Mouse (Mus musculus): ENCODE measurements around the gene Kmt2b. TPM values are rescaled to one million over a fixed set of nuclear protein-coding genes. Genes with fewer than 3 reads are reported as not detected.

The Kmt2b gene
- total and polyA plus RNA-seq, 2 experiments from 2014 or later, result 5.2 to 31.2 TPM

- TF ChIP-seq CTCF (IDR thresholded peaks at IDR 0.05; ENCODE audit: low read depth), result no peak
- Histone ChIP-seq H3K27ac (ENCODE audit: low read depth, low read length) (no peak overlapping the region), H3K36me3 (ENCODE audit: insufficient read depth) (peaks cover 61% of the 10 kb centered on the region), H3K27me3 (ENCODE audit: insufficient read depth, low read length) (no peaks in the 10 kb centered on the region), H3K9ac (no peak overlapping the region), H3K9me3 (ENCODE audit: low read length) (no peaks in the 10 kb centered on the region), H3K4me1 (ENCODE audit: insufficient read depth) (peaks cover 8% of the 10 kb centered on the region), H3K4me2 (ENCODE audit: low read depth) (no peak overlapping the region), H3K4me3 (ENCODE audit: low read depth, low read length) (no peak overlapping the region)
- ATAC-seq (no peak), DNase-seq (no peak)
- 97% methylated on average over 7 of the region's 7 CpGs for WGBS
These were observed 3.4 kb downstream of the Kmt2b start for GRCm38 (mm10) chr7:30585170-30585569.

GRCm38 (mm10) chr7:30584339-30584738, 4.2 kb downstream of the Kmt2b start:
- 94% methylated on average over 10 of the region's 10 CpGs for WGBS
- H3K27me3 ChIP-seq (ENCODE audit: insufficient read depth, low read length), result no peaks in the 10 kb centered on the region
- H3K27ac ChIP-seq (ENCODE audit: low read depth, low read length), result no peak overlapping the region
- DNase-seq (no peak), ATAC-seq (no peak)
- no peak overlapping the region for H3K9ac ChIP-seq
- no peak overlapping the region for H3K4me3 ChIP-seq (ENCODE audit: low read depth, low read length)
- TF ChIP-seq CTCF (IDR thresholded peaks at IDR 0.05; ENCODE audit: low read depth), result no peak
- H3K36me3 ChIP-seq (ENCODE audit: insufficient read depth), result peaks cover 69% of the 10 kb centered on the region
- H3K4me2 ChIP-seq (ENCODE audit: low read depth), result no peak overlapping the region
- H3K9me3 ChIP-seq (ENCODE audit: low read length), result no peaks in the 10 kb centered on the region
- peaks cover 8% of the 10 kb centered on the region for H3K4me1 ChIP-seq (ENCODE audit: insufficient read depth)

DNA sequence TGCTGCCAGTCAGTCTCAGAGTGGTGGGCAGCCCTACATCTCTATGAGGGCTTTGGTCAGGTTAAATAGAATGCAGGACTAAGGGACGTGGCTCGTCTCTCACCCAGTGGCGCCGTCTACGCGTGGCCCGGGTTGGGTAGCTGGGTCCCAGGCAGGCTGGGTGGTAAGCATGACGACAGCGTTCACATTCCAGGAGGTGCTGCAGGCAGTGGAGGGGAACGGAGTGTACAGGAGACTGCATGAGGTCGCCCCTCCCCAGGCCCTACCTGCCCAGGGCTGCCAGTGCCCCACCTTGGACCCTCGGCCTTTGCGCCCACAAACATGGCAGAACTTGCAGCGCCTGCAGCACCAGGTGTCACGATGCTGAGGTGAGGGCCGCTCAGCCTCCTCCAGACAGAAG, 7.0 kb downstream of the Kmt2b start:
- Histone ChIP-seq H3K27me3 (ENCODE audit: insufficient read depth, low read length) (no peaks in the 10 kb centered on the region), H3K9ac (no peak overlapping the region), H3K36me3 (ENCODE audit: insufficient read depth) (peaks cover 95% of the 10 kb centered on the region), H3K4me3 (ENCODE audit: low read depth, low read length) (no peak overlapping the region), H3K4me2 (ENCODE audit: low read depth) (no peak overlapping the region), H3K27ac (ENCODE audit: low read depth, low read length) (no peak overlapping the region), H3K9me3 (ENCODE audit: low read length) (no peaks in the 10 kb centered on the region), H3K4me1 (ENCODE audit: insufficient read depth) (no peaks in the 10 kb centered on the region)
- DNase-seq (no peak), ATAC-seq (no peak)
- 95% methylated on average over 16 of the region's 16 CpGs for WGBS
- no peak for TF ChIP-seq CTCF (IDR thresholded peaks at IDR 0.05; ENCODE audit: low read depth)

GRCm38 (mm10) chr7:30579950-30580349, 8.6 kb downstream of the Kmt2b start:
- Histone ChIP-seq H3K4me2 (ENCODE audit: low read depth) (no peak overlapping the region), H3K4me3 (ENCODE audit: low read depth, low read length) (no peak overlapping the region), H3K27me3 (ENCODE audit: insufficient read depth, low read length) (no peaks in the 10 kb centered on the region), H3K36me3 (ENCODE audit: insufficient read depth) (peaks cover 98% of the 10 kb centered on the region), H3K27ac (ENCODE audit: low read depth, low read length) (no peak overlapping the region), H3K4me1 (ENCODE audit: insufficient read depth) (no peaks in the 10 kb centered on the region), H3K9ac (no peak overlapping the region), H3K9me3 (ENCODE audit: low read length) (no peaks in the 10 kb centered on the region)
- ATAC-seq (no peak), DNase-seq (no peak)
- no peak for TF ChIP-seq CTCF (IDR thresholded peaks at IDR 0.05; ENCODE audit: low read depth)
- 94% methylated on average over 8 of the region's 8 CpGs for WGBS

- TF ChIP-seq CTCF (IDR thresholded peaks at IDR 0.05; ENCODE audit: low read depth), result no peak
- no peak for ATAC-seq
- no peak overlapping the region for H3K27ac ChIP-seq (ENCODE audit: low read depth, low read length)
These were observed 15.6 kb downstream of the Kmt2b start for GRCm38 (mm10) chr7:30572969-30573368.

DNA sequence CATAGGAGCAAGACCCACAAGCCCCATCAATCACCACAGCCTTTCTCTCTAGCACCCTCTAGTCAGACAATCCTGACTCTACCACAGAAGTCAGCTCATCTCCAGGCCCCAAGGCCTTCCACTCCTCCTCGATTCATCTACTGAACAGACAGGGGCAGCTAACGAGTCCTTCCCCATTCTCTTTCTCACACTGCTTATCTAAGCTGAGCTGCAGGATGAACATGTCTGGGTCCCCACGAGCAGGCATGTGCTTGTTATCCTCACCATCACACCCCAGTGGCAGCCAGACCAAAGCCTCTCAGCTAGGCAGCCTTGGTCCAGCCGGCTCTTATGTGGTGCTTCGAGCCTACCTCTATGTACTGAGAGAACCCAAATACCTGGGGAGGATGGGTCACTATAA, 16.1 kb downstream of the Kmt2b start:
- no peak for DNase-seq
- ATAC-seq, result no peak
- no peak overlapping the region for H3K9ac ChIP-seq
- peaks cover 96% of the 10 kb centered on the region for H3K36me3 ChIP-seq (ENCODE audit: insufficient read depth)
- no peak overlapping the region for H3K4me2 ChIP-seq (ENCODE audit: low read depth)
- TF ChIP-seq CTCF (IDR thresholded peaks at IDR 0.05; ENCODE audit: low read depth), result no peak
- no peak overlapping the region for H3K4me3 ChIP-seq (ENCODE audit: low read depth, low read length)
- no peaks in the 10 kb centered on the region for H3K27me3 ChIP-seq (ENCODE audit: insufficient read depth, low read length)
- H3K9me3 ChIP-seq (ENCODE audit: low read length), result no peaks in the 10 kb centered on the region
- H3K4me1 ChIP-seq (ENCODE audit: insufficient read depth), result no peaks in the 10 kb centered on the region
- WGBS, result 82% methylated on average over 5 of the region's 5 CpGs
- no peak overlapping the region for H3K27ac ChIP-seq (ENCODE audit: low read depth, low read length)

More at GRCm38 (mm10) chr7:30572969-30573368, 15.6 kb downstream of the Kmt2b start:
- Histone ChIP-seq H3K9me3 (ENCODE audit: low read length) (no peaks in the 10 kb centered on the region), H3K4me1 (ENCODE audit: insufficient read depth) (no peaks in the 10 kb centered on the region), H3K27me3 (ENCODE audit: insufficient read depth, low read length) (no peaks in the 10 kb centered on the region), H3K9ac (no peak overlapping the region), H3K36me3 (ENCODE audit: insufficient read depth) (peaks cover 98% of the 10 kb centered on the region), H3K4me2 (ENCODE audit: low read depth) (no peak overlapping the region), H3K4me3 (ENCODE audit: low read depth, low read length) (no peak overlapping the region)
- 66% methylated on average over 2 of the region's 2 CpGs for WGBS
- DNase-seq, result no peak

DNA sequence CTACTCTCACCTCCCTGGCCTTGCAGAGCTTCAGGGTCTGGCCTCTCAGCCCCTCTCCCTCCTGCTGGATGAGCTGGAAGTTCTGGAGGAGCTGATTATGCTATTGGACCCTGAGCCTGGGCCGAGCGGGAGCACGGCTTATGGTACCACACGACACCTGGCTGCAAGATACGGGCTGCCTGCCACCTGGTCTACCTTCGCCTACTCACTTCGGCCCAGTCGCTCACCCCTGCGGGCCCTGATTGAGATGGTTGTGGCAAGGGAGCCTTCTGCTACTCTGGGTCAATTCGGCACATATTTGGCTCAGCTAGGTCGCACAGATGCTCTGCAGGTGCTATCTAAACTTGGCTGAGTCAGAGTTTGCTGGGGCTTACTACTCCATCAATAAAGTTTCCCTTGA, 21.0 kb downstream of the Kmt2b start:
- Histone ChIP-seq H3K4me1 (ENCODE audit: insufficient read depth) (no peaks in the 10 kb centered on the region), H3K4me2 (ENCODE audit: low read depth) (no peak overlapping the region), H3K36me3 (ENCODE audit: insufficient read depth) (peaks cover 65% of the 10 kb centered on the region), H3K27ac (ENCODE audit: low read depth, low read length) (no peak overlapping the region), H3K9me3 (ENCODE audit: low read length) (no peaks in the 10 kb centered on the region), H3K9ac (no peak overlapping the region), H3K27me3 (ENCODE audit: insufficient read depth, low read length) (no peaks in the 10 kb centered on the region), H3K4me3 (ENCODE audit: low read depth, low read length) (no peak overlapping the region)
- no peak for TF ChIP-seq CTCF (IDR thresholded peaks at IDR 0.05; ENCODE audit: low read depth)
- DNase-seq (no peak), ATAC-seq (no peak)
- WGBS, result 89% methylated on average over 11 of the region's 11 CpGs

DNA sequence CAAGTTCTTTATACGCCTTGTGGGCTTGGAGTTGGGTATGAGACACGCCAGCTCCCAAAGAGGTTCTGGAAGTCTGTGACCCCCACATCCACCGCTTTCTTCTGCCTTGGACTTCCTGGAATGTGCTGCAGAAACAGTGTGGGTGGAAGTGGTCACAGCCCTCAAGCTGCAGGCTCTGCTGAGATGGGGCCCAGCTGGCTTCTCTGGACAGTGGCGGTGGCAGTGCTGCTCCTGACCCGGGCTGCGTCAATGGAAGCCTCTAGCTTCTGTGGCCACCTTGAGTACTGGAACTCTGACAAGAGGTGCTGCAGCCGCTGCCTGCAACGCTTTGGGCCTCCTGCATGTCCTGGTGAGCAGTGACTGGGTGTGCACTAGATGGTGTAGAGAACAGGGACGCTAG, 22.5 kb downstream of the Kmt2b start:
- 91% methylated on average over 9 of the region's 9 CpGs for WGBS
- Histone ChIP-seq H3K4me1 (ENCODE audit: insufficient read depth) (no peaks in the 10 kb centered on the region; the same call in 1 of the 2 replicates), H3K27me3 (ENCODE audit: insufficient read depth, low read length) (no peaks in the 10 kb centered on the region), H3K4me3 (ENCODE audit: low read depth, low read length) (no peak overlapping the region), H3K27ac (ENCODE audit: low read depth, low read length) (no peak overlapping the region), H3K36me3 (ENCODE audit: insufficient read depth) (peaks cover 51% of the 10 kb centered on the region), H3K4me2 (ENCODE audit: low read depth) (no peak overlapping the region), H3K9ac (no peak overlapping the region), H3K9me3 (ENCODE audit: low read length) (no peaks in the 10 kb centered on the region)
- ATAC-seq (no peak), DNase-seq (no peak)
- no peak for TF ChIP-seq CTCF (IDR thresholded peaks at IDR 0.05; ENCODE audit: low read depth)
